Mouse (Mus musculus) kidney, adult 2 months (tissue): ENCODE results near the gene Bcas2. TPM values are rescaled to one million over a fixed set of nuclear protein-coding genes. Genes with fewer than 3 reads are reported as not detected.
"Not testable (repeated sequence)": the region's sequence is repeated elsewhere in the genome, so short reads cannot be mapped to it uniquely, and the experiment has no call there.

Source experiments
- DNase-seq: peaks from one replicate; pipeline ENCODE4 v3.0.0; 2021
- H3K27ac ChIP-seq: fragments of 200-500 bp; 2 replicates; pipeline ENCODE4 v1.5.1; 2012; ENCODE audit warnings: low read depth, low read length, control low read depth, inconsistent platforms; ENCODE audit not compliant: insufficient read depth
- H3K27me3 ChIP-seq: fragments of 200-500 bp; replicated peaks from 2 replicates; pipeline ENCODE4 v1.6.1; 2012; ENCODE audit warnings: mild to moderate bottlenecking, moderate library complexity, low read length, inconsistent platforms; ENCODE audit not compliant: control insufficient read depth, insufficient read depth
- H3K36me3 ChIP-seq: fragments of 200-500 bp; 2 replicates; pipeline ENCODE4 v1.6.1; 2012; ENCODE audit warnings: mild to moderate bottlenecking, moderate library complexity, low read length, inconsistent platforms; ENCODE audit not compliant: control insufficient read depth, insufficient read depth
- H3K4me1 ChIP-seq: fragments of 200-500 bp; 2 replicates; pipeline ENCODE4 v1.6.1; 2011; ENCODE audit warnings: low read length; ENCODE audit not compliant: control insufficient read depth, insufficient read depth
- H3K4me3 ChIP-seq: fragments of 200-500 bp; 2 replicates; pipeline ENCODE4 v1.5.1; 2011; ENCODE audit warnings: mild to moderate bottlenecking, low read depth, low read length, control low read depth; ENCODE audit not compliant: insufficient read depth
- CTCF ChIP-seq: fragments of 200-500 bp; conservative IDR thresholded peaks from 2 replicates; pipeline ENCODE4 v1.5.1; 2011; ENCODE audit warnings: low read depth, mild to moderate bottlenecking, control low read depth, low read length, moderate library complexity, mixed read lengths; ENCODE audit not compliant: insufficient read depth, insufficient read length
- POLR2A ChIP-seq: fragments of 200-500 bp; IDR thresholded peaks from one replicate; pipeline ENCODE4 v1.6.1; 2011; ENCODE audit warnings: low read depth, low read length, control low read depth
- WGBS: fragments of 180-500 bp; shearing (Covaris S2); methylation state at CpG from one replicate; pipeline ENCODE4 v1.1.7; 2018; 5-methylcytosine and 5-hydroxymethylcytosine counted together
- polyA plus RNA-seq: library from polyadenylated mRNA; depleted of rRNA; stranded (reverse); fragments of >200 nt; gene quantifications from 2 replicates; pipeline ENCODE4 v1.2.3, GENCODE M21; 2012

Bcas2 gene
- polyA plus RNA-seq, 1 experiment = 27.7 TPM

DNA sequence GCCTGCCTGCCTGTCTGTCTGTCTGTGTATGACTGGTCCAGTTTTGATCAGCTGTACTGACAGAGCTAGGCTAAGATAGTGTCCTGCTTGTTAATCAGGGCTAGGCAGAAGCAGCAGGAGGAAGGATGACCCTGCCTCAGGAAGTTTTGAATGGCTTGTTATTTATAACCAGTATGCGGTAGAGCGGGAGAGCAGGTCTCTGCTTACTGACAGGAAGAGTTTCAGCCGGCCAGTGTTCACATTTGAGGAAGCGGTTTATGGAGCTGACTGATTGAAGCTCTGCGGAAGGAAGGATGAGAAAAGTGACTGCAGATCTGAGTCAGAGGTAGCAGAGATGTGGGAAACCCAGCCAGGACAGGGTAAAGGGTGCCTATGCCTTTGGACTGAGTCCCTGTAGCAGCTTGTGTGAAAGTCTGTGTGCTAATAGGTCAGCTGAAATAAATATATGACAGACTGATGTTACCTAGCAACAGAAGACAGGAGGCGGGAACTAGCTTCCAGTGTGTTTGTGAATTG, 41.2 kb upstream of the Bcas2 start:
- 36% methylated on average over 6 of the region's 6 CpGs for WGBS
- Histone ChIP-seq H3K4me3 (peak overlapping the region; percentile 26; the same call in 1 of the 2 replicates), H3K36me3 (no peaks in the 10 kb centered on the region; the same call in 1 of the 2 replicates), H3K27me3 (no peaks in the 10 kb centered on the region), H3K27ac (peak overlapping the region; percentile 88; the same call in 1 of the 2 replicates), H3K4me1 (no peaks in the 10 kb centered on the region)
- no peak for TF ChIP-seq POLR2A
- TF ChIP-seq CTCF = no peak
- DNase-seq = peak; percentile 70

DNA sequence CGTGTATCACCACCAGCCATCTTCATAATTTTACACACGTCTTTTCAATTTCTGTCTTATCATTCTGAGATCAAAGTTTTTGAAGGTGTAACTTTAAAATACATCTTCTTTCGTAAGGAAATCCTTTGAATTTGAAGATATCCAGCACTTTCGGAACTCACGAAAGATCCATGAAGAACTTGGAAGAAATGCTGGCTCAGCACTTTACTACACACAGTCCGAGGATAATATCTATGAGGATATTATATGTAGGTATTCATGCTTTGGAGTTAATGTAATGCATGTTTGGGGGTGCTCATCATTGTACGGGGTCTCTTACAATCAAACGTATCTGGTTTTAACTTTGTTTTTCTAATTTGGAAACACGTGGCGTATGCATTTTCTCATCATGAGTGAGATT, 38.4 kb upstream of the Bcas2 start:
- TF ChIP-seq POLR2A (no peak), CTCF (no peak)
- 93% methylated on average over 10 of the region's 10 CpGs for WGBS
- no peak overlapping the region for H3K27ac ChIP-seq
- no peak overlapping the region for H3K4me3 ChIP-seq
- no peaks in the 10 kb centered on the region for H3K4me1 ChIP-seq
- no peaks in the 10 kb centered on the region for H3K27me3 ChIP-seq
- H3K36me3 ChIP-seq = no peaks in the 10 kb centered on the region; the same call in 1 of the 2 replicates
- no peak for DNase-seq

GRCm38 (mm10) chr3:103136414-103137077, 34.9 kb upstream of the Bcas2 start:
- Histone ChIP-seq H3K27me3 (no peaks in the 10 kb centered on the region), H3K36me3 (no peaks in the 10 kb centered on the region; the same call in 1 of the 2 replicates), H3K4me1 (no peaks in the 10 kb centered on the region), H3K27ac (no peak overlapping the region), H3K4me3 (no peak overlapping the region)
- TF ChIP-seq CTCF (no peak), POLR2A (no peak)
- no peak for DNase-seq
- 75% methylated on average over 4 of the region's 4 CpGs for WGBS

DNA sequence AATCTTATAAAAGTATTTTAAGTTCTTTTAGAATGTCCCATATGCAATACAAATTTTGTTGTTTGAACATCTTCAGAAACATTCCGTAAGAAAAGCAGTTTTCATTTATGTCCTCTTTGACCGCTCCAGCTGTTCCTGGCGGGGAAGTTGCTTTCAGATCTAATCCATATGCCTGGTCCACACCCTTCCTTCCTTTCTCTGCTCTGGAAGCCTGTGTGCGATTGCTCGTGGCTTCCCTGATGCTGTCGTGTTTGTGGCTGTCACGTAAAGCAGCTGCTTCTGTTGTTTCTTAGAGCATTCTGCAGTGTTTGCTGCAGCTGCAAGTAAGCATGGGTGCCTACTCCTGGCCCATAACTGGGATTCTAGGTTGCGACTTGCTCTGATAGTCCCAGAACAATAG, 32.4 kb upstream of the Bcas2 start:
- Histone ChIP-seq H3K4me3 (no peak overlapping the region), H3K4me1 (no peaks in the 10 kb centered on the region), H3K27me3 (no peaks in the 10 kb centered on the region), H3K27ac (peak overlapping the region; percentile 57; the same call in 1 of the 2 replicates), H3K36me3 (no peaks in the 10 kb centered on the region)
- peak; percentile 48 for DNase-seq
- 52% methylated on average over 8 of the region's 8 CpGs for WGBS
- TF ChIP-seq POLR2A (no peak), CTCF (no peak)

DNA sequence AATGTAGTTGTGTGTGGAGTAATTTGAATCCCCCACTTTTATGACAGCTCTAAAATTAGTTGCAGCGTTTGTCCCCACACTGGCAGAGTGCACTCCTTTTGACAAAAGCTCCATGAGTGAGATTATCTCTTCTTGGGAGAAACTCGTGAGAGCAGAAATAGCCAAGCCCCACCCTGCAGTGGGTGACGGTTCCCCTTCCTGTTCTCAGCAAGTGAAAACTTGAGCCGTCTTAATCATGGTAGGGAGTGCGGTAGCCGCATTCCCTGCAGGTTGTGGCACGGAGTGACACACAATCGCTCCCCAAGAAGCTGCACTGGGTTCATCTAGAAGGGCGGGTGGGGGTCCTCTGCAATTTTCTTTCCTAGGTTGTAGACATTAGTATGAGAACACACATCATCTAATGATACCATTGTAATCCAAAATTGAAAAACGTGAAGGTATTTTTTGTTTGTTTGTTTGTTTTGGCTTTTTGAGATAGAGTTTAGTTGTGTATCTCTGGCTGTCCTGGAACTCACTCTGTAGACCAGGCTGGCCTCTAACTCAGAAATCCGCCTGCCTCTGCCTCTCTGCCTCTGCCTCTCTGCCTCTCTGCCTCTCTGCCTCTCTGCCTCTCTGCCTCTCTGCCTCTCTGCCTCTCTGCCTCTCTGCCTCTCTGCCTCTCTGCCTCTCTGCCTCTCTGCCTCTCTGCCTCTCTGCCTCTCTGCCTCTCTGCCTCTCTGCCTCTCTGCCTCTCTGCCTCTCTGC, 31.2 kb upstream of the Bcas2 start:
- peak overlapping the region; percentile 57 for H3K27ac ChIP-seq
- H3K4me3 ChIP-seq = peak overlapping the region; percentile 12; the same call in 1 of the 2 replicates
- not testable (repeated sequence) for H3K4me1 ChIP-seq, H3K27me3 ChIP-seq, H3K36me3 ChIP-seq
- 33% methylated on average over 11 of the region's 11 CpGs for WGBS
- peak; percentile 47 for DNase-seq

DNA sequence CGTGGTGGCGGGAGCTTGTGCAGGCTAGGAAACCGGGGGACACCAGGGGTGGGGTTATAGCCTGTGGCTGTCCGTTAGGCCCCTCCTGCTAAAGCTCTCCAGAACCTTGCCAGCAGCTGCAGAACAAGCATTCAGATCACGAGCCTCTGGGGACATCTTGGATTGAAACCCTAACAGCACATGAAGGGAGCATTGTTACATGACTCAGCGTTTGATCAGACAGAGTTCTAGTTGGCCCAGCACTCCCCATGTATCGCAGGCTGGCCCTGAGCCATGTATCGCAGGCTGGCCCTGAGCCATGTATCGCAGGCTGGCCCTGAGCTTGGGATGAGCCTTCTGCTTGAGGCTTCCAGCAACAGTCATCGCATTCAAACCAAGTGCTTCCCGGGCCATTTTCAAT, 30.2 kb upstream of the Bcas2 start:
- WGBS = 80% methylated on average over 11 of the region's 11 CpGs
- Histone ChIP-seq H3K27me3 (no peaks in the 10 kb centered on the region), H3K36me3 (no peaks in the 10 kb centered on the region), H3K27ac (no peak overlapping the region), H3K4me3 (no peak overlapping the region), H3K4me1 (no peaks in the 10 kb centered on the region)
- no peak for DNase-seq
- TF ChIP-seq POLR2A (no peak), CTCF (no peak)

DNA sequence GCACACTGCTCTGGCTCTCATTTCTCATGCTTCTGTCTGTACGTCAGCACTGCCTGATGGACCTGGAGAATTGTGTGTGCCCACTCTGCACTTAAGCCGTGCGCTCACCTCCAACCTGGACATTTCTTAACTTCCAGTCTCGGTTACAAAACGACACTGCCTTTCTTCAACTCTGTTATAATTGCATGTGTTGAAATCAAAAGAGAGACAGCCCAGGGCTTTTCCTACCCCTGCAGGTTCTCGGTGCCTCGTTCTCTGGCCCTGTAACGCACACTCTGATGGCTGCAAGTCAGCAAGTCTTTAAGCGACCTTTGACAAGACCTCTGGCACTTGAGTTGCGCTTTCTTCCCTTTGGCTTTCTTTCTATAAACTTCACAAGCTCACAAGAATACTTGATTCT, 29.1 kb upstream of the Bcas2 start:
- DNase-seq = no peak
- Histone ChIP-seq H3K4me1 (no peaks in the 10 kb centered on the region), H3K27me3 (no peaks in the 10 kb centered on the region), H3K27ac (no peak overlapping the region), H3K36me3 (no peaks in the 10 kb centered on the region), H3K4me3 (no peak overlapping the region)
- TF ChIP-seq CTCF = no peak
- no peak for TF ChIP-seq POLR2A
- WGBS = 89% methylated on average over 10 of the region's 10 CpGs
